Mouse (Mus musculus) E14TG2a.4 (cell line): ENCODE results near the gene C1ql3.

Experiments used
- CTCF ChIP-seq: conservative IDR thresholded peaks from 2 replicates; pipeline ENCODE4 v1.5.1; 2014; ENCODE audit warnings: low read length
- NANOG ChIP-seq: IDR thresholded peaks from 2 replicates; pipeline ENCODE4 v1.6.1; 2014; ENCODE audit warnings: borderline replicate concordance, low read length, mixed read lengths
- POU5F1 ChIP-seq: IDR thresholded peaks from 2 replicates; pipeline ENCODE4 v1.6.1; 2014; ENCODE audit warnings: low read length, borderline replicate concordance

DNA sequence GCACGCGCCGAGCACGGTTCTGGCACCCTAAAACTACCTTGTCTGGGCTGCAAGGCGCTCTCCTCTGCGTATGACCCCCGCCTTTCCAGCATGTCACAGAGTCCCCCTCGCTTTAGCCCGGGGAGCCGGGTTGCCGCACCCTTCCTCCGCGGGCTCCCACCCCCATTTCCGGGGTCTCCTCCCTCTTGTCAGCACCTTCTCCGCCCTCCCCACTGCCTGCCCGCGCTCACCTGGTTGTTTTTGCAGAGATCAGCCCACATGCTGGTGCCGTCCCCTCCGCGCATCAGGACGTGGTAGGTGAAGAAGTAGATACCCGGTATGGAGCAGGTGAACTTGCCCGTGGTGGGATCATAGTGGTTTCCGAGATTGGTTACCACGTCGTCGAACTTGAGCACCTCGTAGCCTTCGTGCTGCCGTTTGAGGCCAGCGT lies 1.6 kb downstream of the C1ql3 start:
- TF ChIP-seq CTCF (no peak), POU5F1 (no peak), NANOG (no peak)
